Mouse (Mus musculus) small intestine, adult 10 weeks (tissue): ENCODE results near the gene Sntn. TPM values are rescaled to one million over a fixed set of nuclear protein-coding genes. Genes with fewer than 3 reads are reported as not detected.

Source experiments
- polyA plus RNA-seq: library from polyadenylated mRNA; stranded (reverse); fragments of 350-450 nt; fragmentation: Illumina TruSeq; extraction: RNeasy Lipid Tissue Mini Kit (QIAGEN cat#74804); gene quantifications from one replicate; pipeline ENCODE4 v1.2.3, GENCODE M21; 2014; ENCODE audit warnings: low replicate concordance

The Sntn gene
- polyA plus RNA-seq, result not detected

DNA sequence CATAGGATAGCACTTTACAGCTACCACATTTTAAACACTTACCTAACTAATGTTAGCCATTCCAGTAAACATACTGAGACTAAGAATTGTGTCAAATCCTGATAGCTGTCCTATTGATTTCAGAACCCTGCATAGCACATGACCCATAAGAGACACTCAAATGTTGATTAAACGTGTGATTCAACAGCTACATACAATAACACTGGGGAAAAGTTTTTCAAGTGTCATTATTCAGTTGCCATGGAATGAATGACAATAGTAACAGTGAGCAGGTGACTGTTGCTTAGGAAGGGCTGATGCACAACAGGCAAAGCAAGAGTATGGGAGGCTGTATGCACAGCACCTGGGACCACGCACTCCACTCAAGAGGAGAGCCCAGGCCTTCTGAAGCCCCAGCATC, at the start of gene Sntn:
Sntn (plus strand) TSS at position 301 of the 400 bp plus-strand sequence.

Other genes starting within 250 kb of the Sntn start
- gene Gm281, start 243.6 kb downstream of the Sntn start, polyA plus RNA-seq, result not detected